Mouse (Mus musculus) small intestine, adult 2 months (tissue): Measurements from ENCODE around the gene Lgi2. TPM values are rescaled to one million over a fixed set of nuclear protein-coding genes. Genes with fewer than 3 reads are reported as not detected.
A peak's percentile ranks its signal among the peaks of the same experiment; 100 is the strongest.

ENCODE experiments used
- H3K27ac ChIP-seq: fragments of 200-500 bp; 2 replicates; pipeline ENCODE4 v1.5.1; 2012; ENCODE audit warnings: low read depth, low read length, control low read depth, inconsistent platforms; ENCODE audit not compliant: insufficient read depth
- H3K27me3 ChIP-seq: fragments of 200-500 bp; 2 replicates; pipeline ENCODE4 v1.6.1; 2012; ENCODE audit warnings: mild to moderate bottlenecking, moderate library complexity, low read length, inconsistent platforms; ENCODE audit not compliant: control insufficient read depth, insufficient read depth
- H3K36me3 ChIP-seq: fragments of 200-500 bp; 2 replicates; pipeline ENCODE4 v1.6.1; 2012; ENCODE audit warnings: mild to moderate bottlenecking, low read length, control low read depth, inconsistent platforms; ENCODE audit not compliant: control insufficient read depth, insufficient read depth
- H3K4me1 ChIP-seq: fragments of 200-500 bp; 2 replicates; pipeline ENCODE4 v1.6.1; 2012; ENCODE audit warnings: low read length, inconsistent platforms, mixed read lengths; ENCODE audit not compliant: control insufficient read depth, insufficient read depth, insufficient read length
- H3K4me3 ChIP-seq: fragments of 200-500 bp; 2 replicates; pipeline ENCODE4 v1.5.1; 2012; ENCODE audit warnings: low read depth, mild to moderate bottlenecking, control low read depth, inconsistent platforms, low read length, moderate library complexity
- CTCF ChIP-seq: fragments of 200-500 bp; IDR thresholded peaks from 2 replicates; pipeline ENCODE4 v1.5.1; 2012; ENCODE audit warnings: low read depth, mild to moderate bottlenecking, control low read depth, inconsistent platforms, low read length, moderate library complexity, mixed read lengths; ENCODE audit not compliant: insufficient replicate concordance, insufficient read length; ENCODE audit errors: extremely low read depth
- POLR2A ChIP-seq: fragments of 200-500 bp; IDR thresholded peaks from 2 replicates; pipeline ENCODE4 v1.6.1; 2012; ENCODE audit warnings: low read depth, mild to moderate bottlenecking, control low read depth, inconsistent platforms, low read length, moderate library complexity
- WGBS: fragments of 180-500 bp; shearing (Covaris S2); methylation state at CpG from one replicate; pipeline ENCODE4 v1.1.7; 2018; 5-methylcytosine and 5-hydroxymethylcytosine counted together
- polyA plus RNA-seq: library from polyadenylated mRNA; depleted of rRNA; stranded (reverse); fragments of >200 nt; gene quantifications from 2 replicates; pipeline ENCODE4 v1.2.3, GENCODE M21; 2012

Lgi2 gene
- polyA plus RNA-seq, 1 experiment, result 0.47 TPM

DNA sequence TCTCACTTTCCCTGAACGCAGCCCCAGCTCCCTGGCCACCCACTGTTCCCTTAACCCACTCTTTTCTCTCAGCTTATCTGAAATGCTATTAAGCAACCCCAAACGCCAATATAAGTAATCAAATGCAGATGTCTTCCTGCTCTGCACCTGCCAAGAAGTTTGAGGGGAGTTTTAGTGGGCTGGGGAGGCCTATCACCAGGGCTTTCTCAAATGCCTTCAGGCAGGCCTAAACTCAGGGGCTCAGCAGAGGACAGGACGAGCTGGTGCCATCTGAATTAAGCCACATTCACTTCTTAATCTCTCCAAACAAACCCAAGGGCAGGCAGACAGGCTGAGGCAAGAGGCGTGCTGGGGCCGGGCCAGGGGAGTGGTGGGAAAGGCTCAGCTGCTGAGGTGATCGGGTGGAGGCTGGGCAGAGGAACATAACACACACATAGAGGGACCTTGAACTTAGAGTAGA lies 38.4 kb upstream of the Lgi2 start:
- Histone ChIP-seq H3K27ac (no peak overlapping the region), H3K4me1 (peaks cover 7% of the 10 kb centered on the region; the same call in 1 of the 2 replicates), H3K27me3 (no peaks in the 10 kb centered on the region), H3K4me3 (no peak overlapping the region), H3K36me3 (no peaks in the 10 kb centered on the region)
- no peak for TF ChIP-seq POLR2A
- no peak for TF ChIP-seq CTCF
- WGBS, result 28% methylated on average over 6 of the region's 6 CpGs

DNA sequence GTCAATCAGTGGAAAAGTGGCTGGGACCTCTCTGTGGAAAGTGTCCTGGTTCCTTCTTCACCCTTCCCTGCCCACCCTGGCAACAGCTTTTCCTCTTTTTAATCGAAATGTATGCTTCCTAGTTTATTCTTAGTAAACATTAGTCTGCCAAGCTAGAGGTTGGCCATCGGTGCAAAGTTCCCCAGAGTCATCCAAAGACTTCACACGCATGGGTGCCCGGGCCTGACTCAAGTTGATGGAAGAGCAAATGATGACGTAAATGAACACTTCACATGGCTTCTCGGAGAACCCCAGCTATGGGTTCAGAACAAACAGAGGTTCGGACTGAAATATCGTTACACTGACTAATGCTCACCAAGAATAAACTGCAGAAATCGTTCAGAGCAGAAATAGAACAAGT lies 24.4 kb upstream of the Lgi2 start:
- Histone ChIP-seq H3K36me3 (no peaks in the 10 kb centered on the region), H3K4me3 (no peak overlapping the region), H3K4me1 (peaks cover 12% of the 10 kb centered on the region), H3K27me3 (no peaks in the 10 kb centered on the region), H3K27ac (no peak overlapping the region)
- no peak for TF ChIP-seq POLR2A
- no peak for TF ChIP-seq CTCF
- 87% methylated on average over 9 of the region's 9 CpGs for WGBS

DNA sequence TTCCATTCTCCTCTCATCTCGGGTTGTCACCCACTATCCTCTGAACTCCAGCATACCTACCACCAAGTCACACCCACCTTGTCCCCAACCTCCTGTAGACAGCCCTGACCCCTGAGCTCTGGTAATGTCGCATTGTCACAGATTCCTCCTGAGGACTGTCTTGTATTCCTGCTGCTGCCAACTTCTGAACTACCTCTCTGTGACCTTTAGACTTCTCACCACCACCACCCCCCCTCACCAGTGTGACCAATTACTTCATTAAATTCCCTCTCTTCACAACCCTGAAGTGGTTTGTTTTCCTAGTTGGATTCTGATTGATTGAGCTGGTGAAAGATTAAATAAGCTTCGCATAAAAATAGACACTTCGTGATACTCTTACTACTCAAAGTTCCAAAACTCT lies 22.4 kb upstream of the Lgi2 start:
- Histone ChIP-seq H3K4me3 (no peak overlapping the region), H3K27me3 (no peaks in the 10 kb centered on the region), H3K36me3 (no peaks in the 10 kb centered on the region), H3K4me1 (peaks cover 12% of the 10 kb centered on the region), H3K27ac (no peak overlapping the region)
- TF ChIP-seq POLR2A, result no peak
- WGBS, result 28% methylated on average over 4 of the region's 4 CpGs

DNA sequence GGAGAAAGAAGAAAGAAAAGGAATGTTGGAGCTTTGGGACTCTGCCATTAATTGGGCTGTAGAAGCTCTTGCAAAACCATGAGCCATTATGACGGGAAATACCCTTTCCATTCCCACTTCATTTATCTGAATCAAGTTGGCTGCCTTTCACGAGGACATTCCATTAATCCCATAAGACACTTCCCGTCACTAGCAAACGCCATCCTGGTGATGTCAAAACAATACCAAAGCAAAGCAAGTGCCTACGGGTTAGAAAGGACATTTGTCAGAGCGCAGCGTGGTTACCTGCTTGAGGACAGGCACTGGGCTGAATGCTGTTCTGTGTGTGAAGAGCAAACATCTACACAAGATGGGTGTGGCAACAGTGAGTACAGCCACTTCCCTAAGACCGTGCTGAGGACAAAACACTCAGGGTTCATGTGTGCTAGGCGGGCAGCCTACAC lies 21.1 kb upstream of the Lgi2 start:
- Histone ChIP-seq H3K4me3 (no peak overlapping the region), H3K27ac (no peak overlapping the region), H3K4me1 (peaks cover 12% of the 10 kb centered on the region), H3K36me3 (no peaks in the 10 kb centered on the region), H3K27me3 (no peaks in the 10 kb centered on the region)
- WGBS, result 25% methylated on average over 9 of the region's 9 CpGs
- TF ChIP-seq CTCF (no peak), POLR2A (no peak)

DNA sequence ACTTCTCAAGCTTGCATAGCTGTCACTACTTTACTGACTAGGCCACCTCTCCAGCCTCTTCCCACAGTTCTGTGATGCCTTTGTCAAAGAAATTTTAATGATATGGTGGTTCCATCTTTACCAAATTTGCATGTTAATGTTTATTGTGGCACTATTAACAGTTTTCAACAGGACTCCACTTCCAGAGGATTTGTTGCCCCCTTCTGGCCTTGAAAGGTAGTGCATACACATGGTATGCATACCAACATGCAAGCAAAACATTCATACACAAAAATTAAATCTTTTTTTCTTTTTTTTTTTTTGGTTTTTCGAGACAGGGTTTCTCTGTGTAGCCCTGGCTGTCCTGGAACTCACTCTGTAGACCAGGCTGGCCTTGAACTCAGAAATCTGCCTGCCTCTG lies 6.3 kb upstream of the Lgi2 start:
- 33% methylated on average over 1 of the region's 1 CpGs for WGBS

DNA sequence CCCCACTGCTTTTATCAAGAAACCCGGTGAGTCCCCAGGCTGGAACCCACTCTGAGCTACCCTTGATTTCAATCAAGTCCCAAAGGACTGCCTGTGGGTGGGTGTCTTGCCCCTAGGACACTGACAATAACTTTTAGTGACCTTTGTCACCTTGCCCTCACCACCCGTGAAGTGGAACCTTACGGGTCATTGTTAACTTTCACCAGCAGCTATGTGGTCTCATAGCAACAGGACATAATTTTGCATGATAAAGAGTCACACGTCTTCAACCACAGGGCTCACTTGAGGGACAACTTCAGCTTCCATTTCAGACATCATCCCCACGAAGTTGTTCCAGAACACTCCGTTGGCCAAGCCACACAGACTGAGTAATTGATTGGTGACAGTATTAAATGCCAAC lies 4.5 kb upstream of the Lgi2 start:
- TF ChIP-seq POLR2A (no peak), CTCF (no peak)
- peaks cover 7% of the 10 kb centered on the region for H3K27me3 ChIP-seq
- H3K36me3 ChIP-seq, result no peaks in the 10 kb centered on the region
- no peaks in the 10 kb centered on the region for H3K4me1 ChIP-seq
- 54% methylated on average over 6 of the region's 6 CpGs for WGBS
- H3K4me3 ChIP-seq, result no peak overlapping the region
- H3K27ac ChIP-seq, result no peak overlapping the region

More for the DNA sequence above, 6.3 kb upstream of the Lgi2 start:
- H3K36me3 ChIP-seq, result no peaks in the 10 kb centered on the region
- no peaks in the 10 kb centered on the region for H3K4me1 ChIP-seq
- H3K4me3 ChIP-seq, result no peak overlapping the region
- H3K27ac ChIP-seq, result no peak overlapping the region
- no peak for TF ChIP-seq POLR2A
- TF ChIP-seq CTCF, result no peak
- no peaks in the 10 kb centered on the region for H3K27me3 ChIP-seq

DNA sequence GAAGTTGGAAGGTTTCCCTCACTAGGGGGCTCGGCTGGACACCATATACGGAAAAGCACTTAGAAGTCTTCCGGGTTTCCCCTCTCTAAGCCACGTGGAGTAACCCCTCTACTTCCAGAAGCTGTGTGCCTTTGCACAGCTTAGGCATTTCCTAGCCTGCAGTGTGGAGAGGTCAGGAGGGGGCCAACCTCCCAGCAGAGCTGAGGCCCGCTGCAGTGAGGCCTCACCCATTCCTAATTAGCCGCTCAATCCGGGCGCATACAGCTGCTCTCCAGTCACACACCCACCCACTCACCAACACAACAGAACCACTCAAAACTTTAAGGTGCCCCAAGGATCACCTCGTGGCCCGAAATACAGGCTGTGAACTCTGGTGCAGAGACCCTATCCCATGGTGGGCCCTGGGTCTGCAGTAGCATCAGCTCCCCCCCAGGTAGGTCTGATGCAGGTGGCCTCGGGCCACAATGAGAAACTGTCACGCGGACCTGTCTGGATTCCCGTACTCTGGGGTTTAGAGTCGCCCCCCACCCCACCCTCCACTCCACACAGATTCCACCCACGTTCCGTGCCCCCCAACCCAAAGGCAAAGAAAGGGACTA lies 949 bp downstream of the Lgi2 start:
- WGBS, result 10% methylated on average over 17 of the region's 17 CpGs
- Histone ChIP-seq H3K4me3 (peak overlapping the region; percentile 62), H3K4me1 (no peaks in the 10 kb centered on the region), H3K27me3 (peaks cover 17% of the 10 kb centered on the region), H3K36me3 (no peaks in the 10 kb centered on the region), H3K27ac (no peak overlapping the region)
- TF ChIP-seq POLR2A (no peak), CTCF (no peak)

DNA sequence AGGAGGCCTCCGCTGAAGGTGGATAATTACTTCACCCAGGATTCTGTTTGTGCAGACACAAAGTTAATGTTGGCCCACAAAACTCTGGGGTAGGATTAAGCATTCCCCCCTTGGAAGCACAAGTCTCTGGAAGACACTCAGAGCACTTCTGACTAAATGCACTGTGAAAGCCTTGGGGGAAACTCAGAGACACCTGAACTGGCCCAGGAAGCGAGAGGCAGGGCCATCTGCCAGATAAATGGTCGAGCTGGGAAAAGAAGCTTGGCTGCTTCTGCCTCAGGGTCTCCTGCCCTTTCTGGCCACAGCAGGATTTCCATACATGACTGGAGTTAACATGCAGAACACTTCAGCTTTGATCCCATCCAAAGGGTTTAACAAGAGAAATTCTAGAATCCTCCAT lies 1.9 kb downstream of the Lgi2 start:
- Histone ChIP-seq H3K27me3 (peaks cover 17% of the 10 kb centered on the region), H3K27ac (no peak overlapping the region), H3K4me3 (no peak overlapping the region), H3K4me1 (no peaks in the 10 kb centered on the region), H3K36me3 (no peaks in the 10 kb centered on the region)
- 59% methylated on average over 3 of the region's 3 CpGs for WGBS
- no peak for TF ChIP-seq CTCF
- TF ChIP-seq POLR2A, result no peak
